Mouse (Mus musculus) NIH3T3 (cell line): ENCODE data around the gene Zfp595.
"Not testable (repeated sequence)": the region's sequence is repeated elsewhere in the genome, so short reads cannot be mapped to it uniquely, and the experiment has no call there.

ENCODE experiments used
- DNase-seq: peaks from one replicate; pipeline ENCODE4 v3.0.0-alpha.2; 2012; ENCODE audit warnings: low read depth

Gene Zfp595

GRCm38 (mm10) chr13:67332019-67332724 is at the start of gene Zfp595:
Gene Zfp595 (minus strand): TSS chr13:67332570.
- peak; percentile 91 for DNase-seq

- not testable (repeated sequence) for DNase-seq
Measured at GRCm38 (mm10) chr13:67376255-67376654, 43.9 kb upstream of the Zfp595 start.

- DNase-seq = peak; percentile 44
Measured at GRCm38 (mm10) chr13:67375050-67375911, 42.9 kb upstream of the Zfp595 start, which contains the start of the genes Gm28041 and Zfp456. Gene Gm28041 (minus strand): TSS chr13:67375733. Gene Zfp456 (minus strand): TSS chr13:67375810.

GRCm38 (mm10) chr13:67360131-67360744 is 27.9 kb upstream of the Zfp595 start, which contains the start of the genes Gm28044 and Zfp953:
Gene Gm28044 (minus strand): TSS chr13:67360536.
Gene Zfp953 (minus strand): TSS chr13:67360605.
- peak; percentile 90 for DNase-seq

- no peak for DNase-seq
Measured at GRCm38 (mm10) chr13:67351854-67352253, 19.5 kb upstream of the Zfp595 start.

- no peak for DNase-seq
Measured at GRCm38 (mm10) chr13:67343422-67343821, 11.1 kb upstream of the Zfp595 start.

GRCm38 (mm10) chr13:67332877-67333276 is 507 bp upstream of the Zfp595 start:
- no peak for DNase-seq

- DNase-seq = peak; percentile 9
Measured at GRCm38 (mm10) chr13:67306718-67307117, 25.7 kb downstream of the Zfp595 start.

- peak; percentile 91 for DNase-seq
Measured at GRCm38 (mm10) chr13:67305822-67306672, 26.3 kb downstream of the Zfp595 start, which contains the start of gene Zfp457. Gene Zfp457 (minus strand): TSS chr13:67306485.

GRCm38 (mm10) chr13:67278314-67278713 is 54.1 kb downstream of the Zfp595 start, which contains the start of gene Zfp458:
Gene Zfp458 (minus strand): TSS chr13:67278466.
- peak; percentile 73 for DNase-seq

- not testable (repeated sequence) for DNase-seq
Measured at GRCm38 (mm10) chr13:67269383-67270065, 62.8 kb downstream of the Zfp595 start.

GRCm38 (mm10) chr13:67268568-67269369 is 63.6 kb downstream of the Zfp595 start:
- DNase-seq = peak; percentile 79
